Mouse (Mus musculus): Measurements from ENCODE around the gene Defb23.

GRCm38 (mm10) chr2:152498020-152498419 is 33.6 kb upstream of the Defb23 start:
- TF ChIP-seq CTCF (IDR thresholded peaks at IDR 0.05; ENCODE audit: low read depth, low read length) (no peak), POLR2A (IDR thresholded peaks at IDR 0.05; ENCODE audit: insufficient read depth, low read length) (no peak), EP300 (IDR thresholded peaks at IDR 0.05; ENCODE audit: insufficient read depth, low read depth, low read length) (no peak)

Measured in ES-Bruce4 (cell line).